Mouse (Mus musculus): Measurements from ENCODE around the gene Lrrn3.

- TF ChIP-seq MAX (IDR thresholded peaks at IDR 0.05; ENCODE audit: low read depth) (no peak), TCF3 (IDR thresholded peaks at IDR 0.05; ENCODE audit: insufficient read length, low read depth) (no peak), USF1 (IDR thresholded peaks at IDR 0.05; ENCODE audit: low read depth) (no peak), POLR2AphosphoS2 (IDR thresholded peaks at IDR 0.05; ENCODE audit: insufficient read length, low read depth) (no peak), POLR2A (IDR thresholded peaks at IDR 0.05; ENCODE audit: insufficient read length, low read depth) (no peak), MYOD1 (IDR thresholded peaks at IDR 0.05; ENCODE audit: control insufficient read depth in 1 of 3, insufficient read length in 2 of 3, low read depth in 2 of 3) (no peak), E2F4 (IDR thresholded peaks at IDR 0.05; ENCODE audit: insufficient read depth) (no peak), TCF12 (IDR thresholded peaks at IDR 0.05; ENCODE audit: insufficient read depth, poor library complexity, severe bottlenecking) (no peak), MYOG (IDR thresholded peaks at IDR 0.05; ENCODE audit: control insufficient read depth in 1 of 3, insufficient read depth in 1 of 3, insufficient read length in 2 of 3, low read depth in 2 of 3) (no peak), REST (IDR thresholded peaks at IDR 0.05; ENCODE audit: insufficient read depth, insufficient read length) (no peak)
These were observed 49.8 kb downstream of the Lrrn3 start for GRCm38 (mm10) chr12:41436206-41436985.
